Mouse (Mus musculus) duodenum, adult 2 months (tissue): ENCODE measurements around the gene Dpp10. TPM values are rescaled to one million over a fixed set of nuclear protein-coding genes. Genes with fewer than 3 reads are reported as not detected.

Experiments used
- polyA plus RNA-seq: library from polyadenylated mRNA; depleted of rRNA; stranded (reverse); fragments of >200 nt; gene quantifications from 2 replicates; pipeline ENCODE4 v1.2.3, GENCODE M21; 2012; ENCODE audit warnings: low replicate concordance; rRNA removed

Gene Dpp10
- polyA plus RNA-seq: not detected in 2 replicates

GRCm38 (mm10) chr1:124044925-124045640 is at the start of gene Dpp10:
TSS of gene Dpp10 (minus strand) at chr1:124045559.

